Mouse (Mus musculus) CH12.LX (cell line): ENCODE data around the gene Tle2. TPM values are rescaled to one million over a fixed set of nuclear protein-coding genes. Genes with fewer than 3 reads are reported as not detected.

Source experiments
- DNase-seq: peaks from one replicate; pipeline ENCODE4 v3.0.0-alpha.2; 2013; ENCODE audit errors: extremely low read depth
- H3K27ac ChIP-seq: 2 replicates; pipeline ENCODE4 v1.5.1; 2012; ENCODE audit warnings: low read depth, mild to moderate bottlenecking, control low read depth, moderate library complexity; ENCODE audit not compliant: insufficient read depth
- H3K27me3 ChIP-seq: replicated peaks from 2 replicates; pipeline ENCODE3; 2012; ENCODE audit warnings: inconsistent platforms
- H3K36me3 ChIP-seq, 2 experiments: replicated peaks in 1 of 2; 2 replicates each; pipeline versions ENCODE3 to v1.6.1; 2012; ENCODE audit warnings: inconsistent platforms in 1 of 2, low read length in 1 of 2, mild to moderate bottlenecking in 1 of 2, mixed read lengths in 1 of 2, moderate library complexity in 1 of 2; ENCODE audit not compliant: control insufficient read depth in 1 of 2, insufficient read depth in 1 of 2
- H3K4me1 ChIP-seq, 2 experiments: 2 replicates each; pipeline ENCODE4 v1.6.1; 2012; ENCODE audit warnings: inconsistent platforms in 1 of 2, moderate library complexity in 1 of 2; ENCODE audit not compliant: insufficient read depth in 2 of 2, control insufficient read depth in 1 of 2
- H3K4me2 ChIP-seq: 2 replicates; pipeline ENCODE4 v1.6.1; 2012; ENCODE audit warnings: low read depth, mild to moderate bottlenecking, control low read depth; ENCODE audit not compliant: poor library complexity, insufficient read depth, severe bottlenecking
- H3K4me3 ChIP-seq, 3 experiments: fragments of 150-350 bp in 1 of 3; sonication (generic) in 1 of 3; replicated peaks in 1 of 3; 2 replicates each; pipeline versions ENCODE3 to v1.5.1; 2011 to 2012; ENCODE audit warnings: low read depth in 2 of 3, low read length in 2 of 3, mild to moderate bottlenecking in 2 of 3, moderate library complexity in 2 of 3, control low read depth in 1 of 3, improper control_type of control experiment in 1 of 3, inconsistent platforms in 1 of 3, mixed read lengths in 1 of 3; ENCODE audit not compliant: poor library complexity in 1 of 3
- H3K79me2 ChIP-seq: replicated peaks from 2 replicates; pipeline ENCODE4 v1.6.1; 2012; ENCODE audit warnings: mild to moderate bottlenecking, moderate library complexity; ENCODE audit not compliant: control insufficient read depth, poor library complexity, insufficient read depth, severe bottlenecking; ENCODE audit errors: extremely low read depth
- H3K9ac ChIP-seq: 2 replicates; pipeline ENCODE4 v1.6.1; 2012; ENCODE audit warnings: low read depth, mild to moderate bottlenecking, control low read depth, moderate library complexity; ENCODE audit not compliant: insufficient read depth
- H3K9me3 ChIP-seq: replicated peaks from 2 replicates; pipeline ENCODE3; 2012; ENCODE audit warnings: low read length, inconsistent platforms, mixed read lengths
- BHLHE40 ChIP-seq: IDR thresholded peaks from 2 replicates; pipeline ENCODE4 v1.6.1; 2011; ENCODE audit warnings: mild to moderate bottlenecking, low read depth, low read length, improper control_type of control experiment
- CTCF ChIP-seq, 2 experiments: IDR thresholded peaks in 1 of 2; conservative IDR thresholded peaks in 1 of 2; 2 replicates each; pipeline ENCODE4 v1.5.1; 2011 to 2012; ENCODE audit warnings: low read depth in 2 of 2, low read length in 2 of 2, improper control_type of control experiment in 1 of 2, inconsistent platforms in 1 of 2, mild to moderate bottlenecking in 1 of 2, moderate library complexity in 1 of 2
- E2F4 ChIP-seq: IDR thresholded peaks from 2 replicates; pipeline ENCODE4 v1.6.1; 2011; ENCODE audit warnings: low read depth, low read length, improper control_type of control experiment; ENCODE audit not compliant: insufficient replicate concordance
- EP300 ChIP-seq: IDR thresholded peaks from 2 replicates; pipeline ENCODE4 v1.6.1; 2011; ENCODE audit warnings: low read length, improper control_type of control experiment
- ETS1 ChIP-seq: conservative IDR thresholded peaks from 2 replicates; pipeline ENCODE4 v1.6.1; 2012; ENCODE audit warnings: low read depth, mild to moderate bottlenecking, inconsistent platforms, low read length, improper control_type of control experiment, moderate library complexity
- IRF4 ChIP-seq: IDR thresholded peaks from 2 replicates; pipeline ENCODE4 v1.6.1; 2014; ENCODE audit warnings: low read depth, mild to moderate bottlenecking, inconsistent platforms, low read length, improper control_type of control experiment
- JUND ChIP-seq: conservative IDR thresholded peaks from 2 replicates; pipeline ENCODE4 v1.6.1; 2011; ENCODE audit warnings: low read depth, low read length, improper control_type of control experiment
- KAT2A ChIP-seq: IDR thresholded peaks from 2 replicates; pipeline ENCODE4 v1.6.1; 2012; ENCODE audit warnings: low read length, improper control_type of control experiment, inconsistent platforms; ENCODE audit not compliant: insufficient replicate concordance
- MAFK ChIP-seq: IDR thresholded peaks from 2 replicates; pipeline ENCODE4 v1.6.1; 2011; ENCODE audit warnings: low read length, improper control_type of control experiment; ENCODE audit not compliant: insufficient replicate concordance
- MAZ ChIP-seq: IDR thresholded peaks from 2 replicates; pipeline ENCODE4 v1.6.1; 2012; ENCODE audit warnings: low read depth, mild to moderate bottlenecking, inconsistent platforms, low read length, improper control_type of control experiment, moderate library complexity
- MEF2A ChIP-seq: IDR thresholded peaks from 2 replicates; pipeline ENCODE4 v1.6.1; 2014; ENCODE audit warnings: low read depth, mild to moderate bottlenecking, inconsistent platforms, low read length, improper control_type of control experiment, borderline replicate concordance
- MYC ChIP-seq: IDR thresholded peaks from 2 replicates; pipeline ENCODE4 v1.6.1; 2011; ENCODE audit warnings: low read depth, mild to moderate bottlenecking, improper control_type of control experiment, low read length
- NELFE ChIP-seq: IDR thresholded peaks from 2 replicates; pipeline ENCODE4 v1.6.1; 2011; ENCODE audit warnings: low read depth, low read length, improper control_type of control experiment
- NRF1 ChIP-seq: IDR thresholded peaks from 2 replicates; pipeline ENCODE4 v1.6.1; 2014; ENCODE audit warnings: low read depth, mild to moderate bottlenecking, inconsistent platforms, low read length, improper control_type of control experiment, moderate library complexity
- POLR2AphosphoS2 ChIP-seq: IDR thresholded peaks from 2 replicates; pipeline ENCODE4 v1.6.1; 2011; ENCODE audit warnings: low read depth, low read length, improper control_type of control experiment
- RCOR1 ChIP-seq: conservative IDR thresholded peaks from 2 replicates; pipeline ENCODE4 v1.6.1; 2012; ENCODE audit warnings: low read depth, mild to moderate bottlenecking, inconsistent platforms, low read length, improper control_type of control experiment
- SMC3 ChIP-seq: IDR thresholded peaks from 2 replicates; pipeline ENCODE4 v1.6.1; 2011; ENCODE audit warnings: low read depth, low read length, improper control_type of control experiment
- TBP ChIP-seq: conservative IDR thresholded peaks from 2 replicates; pipeline ENCODE4 v1.6.1; 2011; ENCODE audit warnings: low read depth, low read length, improper control_type of control experiment
- TCF12 ChIP-seq: IDR thresholded peaks from 2 replicates; pipeline ENCODE4 v1.6.1; 2014; ENCODE audit warnings: low read depth, mild to moderate bottlenecking, inconsistent platforms, low read length, improper control_type of control experiment
- UBTF ChIP-seq: IDR thresholded peaks from 2 replicates; pipeline ENCODE4 v1.6.1; 2012; ENCODE audit warnings: low read depth, mild to moderate bottlenecking, inconsistent platforms, low read length, improper control_type of control experiment, moderate library complexity
- ZC3H11A ChIP-seq: IDR thresholded peaks from 2 replicates; pipeline ENCODE4 v1.6.1; 2012; ENCODE audit warnings: low read depth, mild to moderate bottlenecking, inconsistent platforms, low read length, improper control_type of control experiment
- ZNF384 ChIP-seq: IDR thresholded peaks from 2 replicates; pipeline ENCODE4 v1.6.1; 2012; ENCODE audit warnings: low read depth, low read length, improper control_type of control experiment, inconsistent platforms
- dilution Hi-C: fragments of 300-500 bp; cut with MboI; formaldehyde crosslinking; loops from 2 replicates; pipeline ENCODE4 v1.14.3; 2020; ENCODE audit warnings: low sequenced_read_pairs; ENCODE audit not compliant: extremely low pct_unique_long_range_greater_than_20kb, extremely low pct_ligation_motif_present
- in situ Hi-C: fragments of 300-500 bp; cut with MboI; formaldehyde crosslinking; loops from 3 replicates; pipeline ENCODE4 v1.14.3; 2019; ENCODE audit warnings: low sequenced_read_pairs, low pct_ligation_motif_present, low pct_unique_long_range_greater_than_20kb, mixed read lengths
- polyA plus RNA-seq: library from polyadenylated mRNA; unstranded; fragments of >175 nt; gene quantifications from 2 replicates; pipeline ENCODE4 v1.2.1, GENCODE M21; 2012; ENCODE audit warnings: low read depth; ENCODE audit not compliant: insufficient read length
- total RNA-seq, 2 experiments: library from RNA; depleted of rRNA; stranded (reverse); fragments of 300-350 nt in 1 of 2; fragments of >200 nt in 1 of 2; gene quantifications; 2 replicates each; pipeline ENCODE4 v1.2.3; 2012 to 2014

Gene Tle2
- total and polyA plus RNA-seq, 3 experiments = 0.29 to 0.30 TPM; not detected in 1

GRCm38 (mm10) chr10:81569507-81570237 lies 4.7 kb upstream of the Tle2 start:
- H3K9me3 ChIP-seq = peaks cover 7% of the 10 kb centered on the region
- no peaks in the 10 kb centered on the region for H3K79me2 ChIP-seq
- no peak overlapping the region for H3K4me3 ChIP-seq
- in situ Hi-C loops = no loop called here
- no peak for DNase-seq
- dilution Hi-C loops = no loop called here
- H3K27ac ChIP-seq = no peak overlapping the region
- H3K27me3 ChIP-seq = peaks cover 96% of the 10 kb centered on the region
- no peak overlapping the region for H3K4me2 ChIP-seq
- H3K9ac ChIP-seq = no peak overlapping the region
- peaks cover 8 to 16% of the 10 kb centered on the region in 2 experiments for H3K36me3 ChIP-seq
- TF ChIP-seq ETS1 (no peak), MAZ (no peak), ZNF384 (no peak), NRF1 (no peak), MEF2A (no peak), IRF4 (no peak), MYC (no peak), BHLHE40 (no peak), TCF12 (no peak)
- H3K4me1 ChIP-seq = peaks cover 0 to 9% of the 10 kb centered on the region in 2 experiments; a peak in 2 of 4 replicates

DNA sequence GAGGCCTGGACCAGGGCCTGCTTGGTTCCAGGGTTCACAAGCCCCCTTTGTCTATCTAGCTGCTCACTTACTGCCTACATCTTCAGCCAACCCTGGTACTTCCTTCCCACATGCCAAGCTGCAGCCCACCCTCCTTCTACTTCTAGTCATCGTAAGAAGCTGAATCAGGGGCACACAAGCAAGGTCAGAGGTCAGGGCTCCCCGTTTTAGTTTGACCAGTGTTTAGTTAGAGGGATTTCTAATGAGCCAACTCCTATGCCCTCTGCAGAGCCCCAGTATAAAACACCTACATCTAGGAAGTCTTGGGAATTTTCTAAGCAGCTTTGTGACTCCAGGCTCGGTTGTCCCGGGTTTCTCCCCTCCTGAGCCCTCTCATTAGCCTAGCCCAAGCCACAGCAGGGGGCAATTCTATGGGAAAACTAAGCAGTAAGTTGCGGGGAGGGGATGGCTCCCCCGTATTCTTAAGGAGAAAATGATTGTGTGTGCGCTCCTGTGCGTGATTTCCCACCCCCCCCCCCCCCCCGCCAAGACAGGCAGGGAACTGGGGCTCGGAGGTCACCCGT lies 4.0 kb upstream of the Tle2 start:
- Histone ChIP-seq H3K4me1 (peaks cover 0 to 9% of the 10 kb centered on the region in 2 experiments; a peak in 2 of 4 replicates), H3K4me3 (peak overlapping the region in 1 of 3 experiments; percentile 61), H3K4me2 (peak overlapping the region; percentile 94), H3K9me3 (peaks cover 7% of the 10 kb centered on the region), H3K9ac (peak overlapping the region; percentile 35; the same call in 1 of the 2 replicates), H3K27me3 (peaks cover 96% of the 10 kb centered on the region), H3K27ac (no peak overlapping the region), H3K36me3 (peaks cover 5 to 10% of the 10 kb centered on the region in 2 experiments), H3K79me2 (no peaks in the 10 kb centered on the region)
- in situ Hi-C loops (no loop called here), dilution Hi-C loops (no loop called here)
- DNase-seq = no peak
- TF ChIP-seq UBTF (no peak), TBP (no peak), RCOR1 (no peak), MEF2A (no peak), POLR2AphosphoS2 (no peak), IRF4 (no peak), ZC3H11A (no peak), E2F4 (no peak), MAFK (no peak), EP300 (no peak), KAT2A (no peak), NELFE (no peak), SMC3 (no peak), TCF12 (no peak), JUND (no peak), CTCF (conservative IDR thresholded peaks at IDR 0.05 in 1 of 2, IDR thresholded peaks at IDR 0.05 in 1 of 2; ENCODE audit: low read depth in 2 of 2, low read length in 2 of 2) (no peak)
